Mouse (Mus musculus): Measurements from ENCODE around the gene Klhl6.

DNA sequence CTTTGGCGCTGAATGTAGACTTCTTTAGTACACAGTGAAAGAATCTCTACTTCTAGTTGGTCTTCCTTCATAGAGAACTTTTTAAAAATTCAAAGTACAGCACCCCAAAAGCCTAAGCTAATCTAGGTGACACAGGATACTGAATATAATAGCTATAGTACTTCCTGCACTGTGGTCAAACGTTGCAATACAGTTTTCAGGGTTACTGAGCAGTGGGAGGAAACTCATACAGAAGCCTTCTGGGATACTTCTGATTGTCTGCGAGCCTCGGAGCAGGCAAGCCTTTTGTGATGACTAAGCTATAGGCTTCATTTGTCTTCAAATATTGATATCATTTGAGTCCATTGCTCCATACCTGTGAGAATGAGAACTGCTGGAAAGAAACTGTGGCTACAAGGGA is 7.4 kb downstream of the Klhl6 start:
- TF ChIP-seq CTCF (IDR thresholded peaks at IDR 0.05; ENCODE audit: low read depth, low read length) (no peak), POLR2A (IDR thresholded peaks at IDR 0.05; ENCODE audit: borderline replicate concordance, low read depth, low read length) (no peak)
